Mouse (Mus musculus): ENCODE measurements around the gene Tgm7. TPM values are rescaled to one million over a fixed set of nuclear protein-coding genes. Genes with fewer than 3 reads are reported as not detected.

The Tgm7 gene
- polyA plus RNA-seq, 1 experiment from 2014 or later = not detected

GRCm38 (mm10) chr2:121088507-121088906 lies 21.1 kb downstream of the Tgm7 start:
- ATAC-seq (replicated peaks; ENCODE audit: low FRiP score) (no peak), DNase-seq (ENCODE audit: low spot score) (no peak)
- Histone ChIP-seq H3K27me3 (replicated peaks; ENCODE audit: control insufficient read depth, insufficient read depth, low read length) (no peaks in the 10 kb centered on the region), H3K9me3 (ENCODE audit: control insufficient read depth, low read length) (no peaks in the 10 kb centered on the region), H3K9ac (ENCODE audit: low read depth, low read length) (no peak overlapping the region), H3K27ac (ENCODE audit: low read depth, low read length) (no peak overlapping the region), H3K4me3 (ENCODE audit: low read depth, low read length) (no peak overlapping the region), H3K4me2 (no peak overlapping the region), H3K4me1 (replicated peaks; ENCODE audit: control insufficient read depth, insufficient read depth, low read length) (no peaks in the 10 kb centered on the region), H3K36me3 (ENCODE audit: control insufficient read depth, insufficient read depth, low read length) (no peaks in the 10 kb centered on the region)
- 85% methylated on average over 3 of the region's 3 CpGs for WGBS

GRCm38 (mm10) chr2:121085480-121086185 lies 24.0 kb downstream of the Tgm7 start, which contains the start of gene Tgm5:
TSS of gene Tgm5 (minus strand) at chr2:121085841.
- no peak within 1 kb of the TSS for H3K27ac ChIP-seq (ENCODE audit: low read depth, low read length)
- no peaks in the 10 kb centered on the region for H3K9me3 ChIP-seq (ENCODE audit: control insufficient read depth, low read length)
- no peak within 1 kb of the TSS for H3K9ac ChIP-seq (ENCODE audit: low read depth, low read length)
- no peaks in the 10 kb centered on the region for H3K4me1 ChIP-seq (replicated peaks; ENCODE audit: control insufficient read depth, insufficient read depth, low read length)
- no peak within 1 kb of the TSS for H3K4me3 ChIP-seq (ENCODE audit: low read depth, low read length)
- no peaks in the 10 kb centered on the region for H3K36me3 ChIP-seq (ENCODE audit: control insufficient read depth, insufficient read depth, low read length)
- WGBS = 44% methylated on average over 6 of the region's 6 CpGs
- ATAC-seq (replicated peaks; ENCODE audit: low FRiP score) (no peak), DNase-seq (ENCODE audit: low spot score) (no peak)
- H3K4me2 ChIP-seq = no peak within 1 kb of the TSS
- no peaks in the 10 kb centered on the region for H3K27me3 ChIP-seq (replicated peaks; ENCODE audit: control insufficient read depth, insufficient read depth, low read length)

GRCm38 (mm10) chr2:121082626-121083025 lies 27.0 kb downstream of the Tgm7 start:
- Histone ChIP-seq H3K9ac (ENCODE audit: low read depth, low read length) (no peak overlapping the region), H3K36me3 (ENCODE audit: control insufficient read depth, insufficient read depth, low read length) (no peaks in the 10 kb centered on the region), H3K27ac (ENCODE audit: low read depth, low read length) (no peak overlapping the region), H3K27me3 (replicated peaks; ENCODE audit: control insufficient read depth, insufficient read depth, low read length) (no peaks in the 10 kb centered on the region), H3K4me1 (replicated peaks; ENCODE audit: control insufficient read depth, insufficient read depth, low read length) (no peaks in the 10 kb centered on the region), H3K9me3 (ENCODE audit: control insufficient read depth, low read length) (no peaks in the 10 kb centered on the region), H3K4me3 (ENCODE audit: low read depth, low read length) (no peak overlapping the region), H3K4me2 (no peak overlapping the region)
- DNase-seq (ENCODE audit: low spot score) = no peak
- no peak for ATAC-seq (replicated peaks; ENCODE audit: low FRiP score)
- 52% methylated on average over 1 of the region's 1 CpGs for WGBS

GRCm38 (mm10) chr2:121074747-121075146 lies 34.8 kb downstream of the Tgm7 start:
- ATAC-seq (replicated peaks; ENCODE audit: low FRiP score) (no peak), DNase-seq (ENCODE audit: low spot score) (no peak)
- H3K9me3 ChIP-seq (ENCODE audit: control insufficient read depth, low read length) = no peaks in the 10 kb centered on the region
- H3K4me3 ChIP-seq (ENCODE audit: low read depth, low read length) = no peak overlapping the region
- H3K27me3 ChIP-seq (replicated peaks; ENCODE audit: control insufficient read depth, insufficient read depth, low read length) = no peaks in the 10 kb centered on the region
- H3K9ac ChIP-seq (ENCODE audit: low read depth, low read length) = no peak overlapping the region
- no peaks in the 10 kb centered on the region for H3K4me1 ChIP-seq (replicated peaks; ENCODE audit: control insufficient read depth, insufficient read depth, low read length)
- H3K36me3 ChIP-seq (ENCODE audit: control insufficient read depth, insufficient read depth, low read length) = no peaks in the 10 kb centered on the region
- WGBS = 63% methylated on average over 7 of the region's 7 CpGs
- H3K4me2 ChIP-seq = no peak overlapping the region
- no peak overlapping the region for H3K27ac ChIP-seq (ENCODE audit: low read depth, low read length)

GRCm38 (mm10) chr2:121071871-121072270 lies 37.7 kb downstream of the Tgm7 start:
- no peak overlapping the region for H3K4me3 ChIP-seq (ENCODE audit: low read depth, low read length)
- no peaks in the 10 kb centered on the region for H3K9me3 ChIP-seq (ENCODE audit: control insufficient read depth, low read length)
- no peak for ATAC-seq (replicated peaks; ENCODE audit: low FRiP score)
- DNase-seq (ENCODE audit: low spot score) = no peak
- 68% methylated on average over 6 of the region's 6 CpGs for WGBS
- H3K27me3 ChIP-seq (replicated peaks; ENCODE audit: control insufficient read depth, insufficient read depth, low read length) = no peaks in the 10 kb centered on the region
- H3K4me2 ChIP-seq = no peak overlapping the region
- no peaks in the 10 kb centered on the region for H3K36me3 ChIP-seq (ENCODE audit: control insufficient read depth, insufficient read depth, low read length)
- no peaks in the 10 kb centered on the region for H3K4me1 ChIP-seq (replicated peaks; ENCODE audit: control insufficient read depth, insufficient read depth, low read length)
- no peak overlapping the region for H3K27ac ChIP-seq (ENCODE audit: low read depth, low read length)
- H3K9ac ChIP-seq (ENCODE audit: low read depth, low read length) = no peak overlapping the region

GRCm38 (mm10) chr2:121069506-121069905 lies 40.1 kb downstream of the Tgm7 start:
- DNase-seq (ENCODE audit: low spot score) = no peak
- Histone ChIP-seq H3K9ac (ENCODE audit: low read depth, low read length) (no peak overlapping the region), H3K36me3 (ENCODE audit: control insufficient read depth, insufficient read depth, low read length) (no peaks in the 10 kb centered on the region), H3K27ac (ENCODE audit: low read depth, low read length) (no peak overlapping the region), H3K4me1 (replicated peaks; ENCODE audit: control insufficient read depth, insufficient read depth, low read length) (no peaks in the 10 kb centered on the region), H3K4me2 (no peak overlapping the region), H3K27me3 (replicated peaks; ENCODE audit: control insufficient read depth, insufficient read depth, low read length) (no peaks in the 10 kb centered on the region), H3K4me3 (ENCODE audit: low read depth, low read length) (no peak overlapping the region), H3K9me3 (ENCODE audit: control insufficient read depth, low read length) (no peaks in the 10 kb centered on the region)
- ATAC-seq (replicated peaks; ENCODE audit: low FRiP score) = no peak
- 80% methylated on average over 6 of the region's 6 CpGs for WGBS

- Histone ChIP-seq H3K27me3 (replicated peaks; ENCODE audit: control insufficient read depth, insufficient read depth, low read length) (no peaks in the 10 kb centered on the region), H3K4me2 (no peak overlapping the region), H3K4me3 (ENCODE audit: low read depth, low read length) (no peak overlapping the region), H3K27ac (ENCODE audit: low read depth, low read length) (no peak overlapping the region), H3K4me1 (replicated peaks; ENCODE audit: control insufficient read depth, insufficient read depth, low read length) (no peaks in the 10 kb centered on the region), H3K9me3 (ENCODE audit: control insufficient read depth, low read length) (no peaks in the 10 kb centered on the region), H3K36me3 (ENCODE audit: control insufficient read depth, insufficient read depth, low read length) (no peaks in the 10 kb centered on the region), H3K9ac (ENCODE audit: low read depth, low read length) (no peak overlapping the region)
- 56% methylated on average over 4 of the region's 4 CpGs for WGBS
- ATAC-seq (replicated peaks; ENCODE audit: low FRiP score) (no peak), DNase-seq (ENCODE audit: low spot score) (no peak)
Measured at GRCm38 (mm10) chr2:121067116-121067515, 42.5 kb downstream of the Tgm7 start.

- ATAC-seq (replicated peaks; ENCODE audit: low FRiP score) (no peak), DNase-seq (ENCODE audit: low spot score) (no peak)
- H3K9me3 ChIP-seq (ENCODE audit: control insufficient read depth, low read length) = no peaks in the 10 kb centered on the region
- H3K9ac ChIP-seq (ENCODE audit: low read depth, low read length) = no peak overlapping the region
- H3K27me3 ChIP-seq (replicated peaks; ENCODE audit: control insufficient read depth, insufficient read depth, low read length) = no peaks in the 10 kb centered on the region
- H3K27ac ChIP-seq (ENCODE audit: low read depth, low read length) = no peak overlapping the region
- no peak overlapping the region for H3K4me3 ChIP-seq (ENCODE audit: low read depth, low read length)
- H3K4me1 ChIP-seq (replicated peaks; ENCODE audit: control insufficient read depth, insufficient read depth, low read length) = no peaks in the 10 kb centered on the region
- WGBS = 71% methylated on average over 2 of the region's 2 CpGs
- H3K4me2 ChIP-seq = no peak overlapping the region
- H3K36me3 ChIP-seq (ENCODE audit: control insufficient read depth, insufficient read depth, low read length) = no peaks in the 10 kb centered on the region
Measured at GRCm38 (mm10) chr2:121061315-121061714, 48.3 kb downstream of the Tgm7 start.

GRCm38 (mm10) chr2:121057997-121058396 lies 51.6 kb downstream of the Tgm7 start:
- ATAC-seq (replicated peaks; ENCODE audit: low FRiP score) (no peak), DNase-seq (ENCODE audit: low spot score) (no peak)
- H3K4me2 ChIP-seq = no peak overlapping the region
- 51% methylated on average over 6 of the region's 6 CpGs for WGBS
- no peak overlapping the region for H3K27ac ChIP-seq (ENCODE audit: low read depth, low read length)
- no peaks in the 10 kb centered on the region for H3K9me3 ChIP-seq (ENCODE audit: control insufficient read depth, low read length)
- no peaks in the 10 kb centered on the region for H3K27me3 ChIP-seq (replicated peaks; ENCODE audit: control insufficient read depth, insufficient read depth, low read length)
- H3K36me3 ChIP-seq (ENCODE audit: control insufficient read depth, insufficient read depth, low read length) = no peaks in the 10 kb centered on the region
- H3K9ac ChIP-seq (ENCODE audit: low read depth, low read length) = no peak overlapping the region
- no peaks in the 10 kb centered on the region for H3K4me1 ChIP-seq (replicated peaks; ENCODE audit: control insufficient read depth, insufficient read depth, low read length)
- H3K4me3 ChIP-seq (ENCODE audit: low read depth, low read length) = no peak overlapping the region
